Comparison of ENCODE assay signal across 14 mouse cellular contexts in genomic region chr3:18634855-18635254, GRCm38 (mm10).
"Had no signal": no experiment of that assay in that cellular context is flagged by ENCODE, and none has a peak within 500 bp of the region (broad histone marks: within the 10 kb centered on the region; RNA-seq: fewer than 3 reads in every experiment).

No protein-coding gene starts in this region.

- ATAC-seq: midbrain, embryonic 13.5 days; midbrain, embryonic 16.5 days had no signal

- H3K9ac ChIP-seq: liver, embryonic 13.5 days; midbrain, embryonic 13.5 days had no signal

- H3K4me1 ChIP-seq: liver, embryonic 13.5 days; midbrain, embryonic 10.5 days had no signal

- DNase-seq: kidney, adult 18-20 months; kidney, postnatal 25 days; layer of hippocampus, postnatal 36 days; liver, embryonic 13.5 days; lung, adult 2 months; lung, postnatal 14 days; thymus, postnatal 25 days had no signal

- H3K4me3 ChIP-seq: left cerebral cortex, adult 2 months; liver, embryonic 13.5 days; megakaryocyte, embryonic 14.5 days; midbrain, embryonic 10.5 days; midbrain, embryonic 13.5 days; myocyte had no signal

- H3K9me3 ChIP-seq: liver, embryonic 13.5 days; megakaryocyte, embryonic 14.5 days; midbrain, embryonic 10.5 days; midbrain, embryonic 13.5 days had no signal

- H3K27ac ChIP-seq: kidney, postnatal 0 days; left cerebral cortex, adult 2 months; liver, embryonic 13.5 days; midbrain, embryonic 10.5 days; midbrain, embryonic 13.5 days had no signal

- H3K4me2 ChIP-seq: liver, embryonic 13.5 days; midbrain, embryonic 13.5 days had no signal

- H3K27me3 ChIP-seq: liver, embryonic 13.5 days; megakaryocyte, embryonic 14.5 days; midbrain, embryonic 13.5 days had no signal

- H3K36me3 ChIP-seq: liver, embryonic 13.5 days; midbrain, embryonic 10.5 days; midbrain, embryonic 13.5 days had no signal
